Mouse (Mus musculus): ENCODE measurements at regions not wholly inside any gene's neighbourhood (a gene's known extent, or its start where the extent isn't known, plus 50 kb on each side); places are given as distances from the start of the nearest gene placed in this dataset.
"Not testable (repeated sequence)": the region's sequence is repeated elsewhere in the genome, so short reads cannot be mapped to it uniquely, and the experiment has no call there.

DNA sequence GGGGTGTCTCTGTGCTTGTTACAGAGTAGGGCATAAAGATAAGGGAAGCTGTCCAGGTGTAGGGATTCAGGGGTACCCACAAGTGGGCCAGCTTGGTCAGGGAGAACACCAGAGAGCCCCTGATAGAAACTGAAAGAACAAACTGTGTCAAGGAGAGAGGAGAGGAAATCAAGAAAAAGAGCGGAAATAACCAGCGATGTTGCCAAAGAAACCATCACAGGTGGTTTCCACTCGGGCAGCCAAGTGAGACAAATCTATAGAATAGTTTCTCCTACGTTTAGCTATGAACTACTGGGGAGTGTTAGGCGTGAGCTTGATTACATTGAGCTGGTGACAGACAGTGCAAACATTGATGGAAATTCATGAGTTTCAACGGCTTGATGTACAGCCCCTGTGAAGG is 138.8 kb downstream of the Glrx3 start:
- Histone ChIP-seq H3K9ac (ENCODE audit: low read length) (no peak overlapping the region), H3K9me3 (replicated peaks; ENCODE audit: control insufficient read depth, low read length) (no peaks in the 10 kb centered on the region), H3K36me3 (ENCODE audit: control insufficient read depth, insufficient read depth, low read length) (no peaks in the 10 kb centered on the region), H3K4me1 (ENCODE audit: control insufficient read depth, insufficient read depth, low read length) (no peaks in the 10 kb centered on the region), H3K27me3 (ENCODE audit: control insufficient read depth, insufficient read depth, low read length) (no peaks in the 10 kb centered on the region), H3K4me3 (replicated peaks; ENCODE audit: low read length) (no peak overlapping the region), H3K4me2 (ENCODE audit: low read depth, low read length) (no peak overlapping the region), H3K27ac (ENCODE audit: low read length) (no peak overlapping the region)
- no peak for ATAC-seq (ENCODE audit: insufficient read depth, low FRiP score)
- 50% methylated on average over 6 of the region's 6 CpGs for WGBS

DNA sequence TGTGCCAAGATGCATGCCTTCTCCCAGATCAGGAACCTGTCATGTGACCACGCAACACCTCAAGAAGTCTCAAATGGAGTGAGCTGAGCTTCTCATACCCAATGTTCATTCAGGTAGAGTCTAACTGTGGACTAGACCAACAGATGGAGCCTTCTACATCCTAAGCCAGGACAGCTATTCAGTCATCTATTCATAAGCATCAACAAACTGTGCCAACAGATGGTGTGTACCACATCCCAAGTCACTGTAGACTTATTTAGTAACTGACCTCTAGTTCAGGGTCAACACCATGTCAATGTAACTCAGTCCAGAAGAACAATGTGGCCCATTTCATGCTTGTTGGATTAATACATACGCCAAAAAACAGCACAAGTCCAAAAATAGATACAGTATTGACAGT is 146.1 kb downstream of the Glrx3 start:
- no peak overlapping the region for H3K4me2 ChIP-seq (ENCODE audit: low read depth, low read length)
- ATAC-seq (ENCODE audit: insufficient read depth, low FRiP score) = no peak
- no peak overlapping the region for H3K9ac ChIP-seq (ENCODE audit: low read length)
- no peak overlapping the region for H3K4me3 ChIP-seq (replicated peaks; ENCODE audit: low read length)
- H3K36me3 ChIP-seq (ENCODE audit: control insufficient read depth, insufficient read depth, low read length) = no peaks in the 10 kb centered on the region
- H3K27ac ChIP-seq (ENCODE audit: low read length) = no peak overlapping the region
- no peaks in the 10 kb centered on the region; the same call in 1 of the 2 replicates for H3K9me3 ChIP-seq (replicated peaks; ENCODE audit: control insufficient read depth, low read length)
- WGBS = 80% methylated on average over 2 of the region's 2 CpGs
- H3K27me3 ChIP-seq (ENCODE audit: control insufficient read depth, insufficient read depth, low read length) = no peaks in the 10 kb centered on the region
- H3K4me1 ChIP-seq (ENCODE audit: control insufficient read depth, insufficient read depth, low read length) = no peaks in the 10 kb centered on the region

DNA sequence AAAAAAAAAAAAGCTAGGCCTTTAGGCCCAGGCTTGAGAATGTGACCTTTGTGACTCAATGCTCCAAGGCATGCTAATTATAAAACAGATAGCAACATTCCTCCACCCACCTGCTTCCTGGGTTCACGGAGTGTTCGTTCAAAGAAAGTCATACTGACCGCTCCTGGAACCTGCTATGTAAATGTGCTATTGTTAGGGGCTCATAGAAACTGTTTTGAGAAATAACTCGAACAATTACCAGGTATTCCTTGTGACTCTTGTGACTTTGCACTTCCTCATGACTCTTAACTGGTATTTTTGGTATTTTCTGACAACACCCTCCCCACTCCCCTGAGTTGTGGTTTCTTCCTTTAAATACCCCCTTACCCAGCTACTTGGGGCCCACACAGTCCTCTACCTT is 147.5 kb downstream of the Glrx3 start:
- not testable (repeated sequence) for H3K4me3 ChIP-seq (replicated peaks; ENCODE audit: low read length); H3K36me3 ChIP-seq (ENCODE audit: control insufficient read depth, insufficient read depth, low read length); H3K9ac ChIP-seq (ENCODE audit: low read length); H3K4me1 ChIP-seq (ENCODE audit: control insufficient read depth, insufficient read depth, low read length); H3K27ac ChIP-seq (ENCODE audit: low read length); H3K9me3 ChIP-seq (replicated peaks; ENCODE audit: control insufficient read depth, low read length); H3K4me2 ChIP-seq (ENCODE audit: low read depth, low read length); H3K27me3 ChIP-seq (ENCODE audit: control insufficient read depth, insufficient read depth, low read length); ATAC-seq (ENCODE audit: insufficient read depth, low FRiP score)
- 68% methylated on average over 4 of the region's 4 CpGs for WGBS

DNA sequence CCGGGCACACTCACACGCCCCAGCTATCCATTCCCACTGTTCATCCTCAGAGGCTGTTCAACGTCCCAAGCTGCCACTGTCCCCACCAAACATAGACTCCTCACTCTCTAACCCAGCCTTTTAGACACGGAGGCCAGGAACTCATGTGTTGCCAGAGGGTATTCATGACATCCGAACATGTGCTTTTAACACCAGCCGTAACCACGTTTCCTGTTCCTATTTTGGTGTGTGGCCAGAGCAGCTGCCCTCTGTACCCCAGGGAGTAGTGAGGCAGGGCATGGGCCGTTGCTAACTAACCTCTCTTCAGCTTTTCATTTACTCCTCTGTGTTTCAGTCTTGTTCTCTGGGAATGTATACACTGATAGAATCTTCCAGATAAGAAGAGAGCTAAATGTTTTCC is 156.2 kb downstream of the Glrx3 start:
- Histone ChIP-seq H3K27ac (ENCODE audit: low read length) (no peak overlapping the region), H3K4me1 (ENCODE audit: control insufficient read depth, insufficient read depth, low read length) (no peaks in the 10 kb centered on the region), H3K9me3 (replicated peaks; ENCODE audit: control insufficient read depth, low read length) (no peaks in the 10 kb centered on the region), H3K4me2 (ENCODE audit: low read depth, low read length) (no peak overlapping the region), H3K27me3 (ENCODE audit: control insufficient read depth, insufficient read depth, low read length) (no peaks in the 10 kb centered on the region), H3K4me3 (replicated peaks; ENCODE audit: low read length) (no peak overlapping the region), H3K9ac (ENCODE audit: low read length) (no peak overlapping the region), H3K36me3 (ENCODE audit: control insufficient read depth, insufficient read depth, low read length) (no peaks in the 10 kb centered on the region)
- 60% methylated on average over 8 of the region's 8 CpGs for WGBS
- ATAC-seq (ENCODE audit: insufficient read depth, low FRiP score) = no peak

DNA sequence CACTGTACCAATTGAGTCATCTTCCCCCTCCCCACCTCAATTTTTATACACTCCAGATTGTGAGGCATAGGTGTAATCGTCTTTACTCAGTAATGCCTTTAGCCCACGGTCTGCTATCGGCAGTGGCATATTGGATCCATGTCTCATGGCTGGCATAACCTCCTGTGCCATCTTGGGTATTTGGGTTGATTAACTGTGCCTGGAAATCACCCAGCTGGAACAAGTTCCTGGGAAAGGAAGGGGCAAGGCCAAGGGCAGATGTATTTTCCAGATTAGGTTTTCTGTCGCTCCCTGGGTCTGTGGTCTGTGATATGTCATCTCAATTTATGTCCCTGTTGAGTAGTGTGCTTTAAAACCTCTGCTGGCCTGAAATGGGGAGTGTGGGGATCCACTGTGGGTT is 158.2 kb downstream of the Glrx3 start:
- Histone ChIP-seq H3K36me3 (ENCODE audit: control insufficient read depth, insufficient read depth, low read length) (no peaks in the 10 kb centered on the region), H3K9me3 (replicated peaks; ENCODE audit: control insufficient read depth, low read length) (no peaks in the 10 kb centered on the region), H3K4me3 (replicated peaks; ENCODE audit: low read length) (no peak overlapping the region), H3K27ac (ENCODE audit: low read length) (no peak overlapping the region), H3K4me2 (ENCODE audit: low read depth, low read length) (no peak overlapping the region), H3K9ac (ENCODE audit: low read length) (no peak overlapping the region), H3K27me3 (ENCODE audit: control insufficient read depth, insufficient read depth, low read length) (no peaks in the 10 kb centered on the region), H3K4me1 (ENCODE audit: control insufficient read depth, insufficient read depth, low read length) (no peaks in the 10 kb centered on the region)
- no peak for ATAC-seq (ENCODE audit: insufficient read depth, low FRiP score)
- WGBS = 75% methylated on average over 4 of the region's 4 CpGs

DNA sequence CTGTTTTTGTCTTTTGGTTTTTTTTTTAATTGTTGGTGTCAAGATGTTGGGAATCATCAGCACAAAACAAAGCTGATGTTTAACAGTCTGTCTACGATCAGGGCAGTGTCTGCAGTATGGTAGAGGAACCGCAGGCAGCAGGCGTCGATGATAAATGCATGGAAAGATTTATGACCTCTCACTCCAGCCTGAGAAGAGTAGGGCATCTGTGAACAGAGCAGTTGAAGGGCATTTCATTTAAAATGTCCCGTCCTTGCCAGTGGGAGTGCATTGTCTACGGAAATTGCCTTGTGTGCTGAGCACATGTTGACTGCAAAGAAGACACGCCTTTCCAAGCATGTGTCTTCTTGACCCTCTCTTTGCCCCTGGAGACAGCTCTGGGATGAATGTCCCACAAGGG is 158.7 kb downstream of the Glrx3 start:
- no peaks in the 10 kb centered on the region for H3K36me3 ChIP-seq (ENCODE audit: control insufficient read depth, insufficient read depth, low read length)
- H3K27ac ChIP-seq (ENCODE audit: low read length) = no peak overlapping the region
- no peaks in the 10 kb centered on the region for H3K27me3 ChIP-seq (ENCODE audit: control insufficient read depth, insufficient read depth, low read length)
- H3K4me1 ChIP-seq (ENCODE audit: control insufficient read depth, insufficient read depth, low read length) = no peaks in the 10 kb centered on the region
- no peak overlapping the region for H3K4me2 ChIP-seq (ENCODE audit: low read depth, low read length)
- no peaks in the 10 kb centered on the region for H3K9me3 ChIP-seq (replicated peaks; ENCODE audit: control insufficient read depth, low read length)
- WGBS = 45% methylated on average over 7 of the region's 7 CpGs
- H3K4me3 ChIP-seq (replicated peaks; ENCODE audit: low read length) = no peak overlapping the region
- no peak overlapping the region for H3K9ac ChIP-seq (ENCODE audit: low read length)
- ATAC-seq (ENCODE audit: insufficient read depth, low FRiP score) = no peak

DNA sequence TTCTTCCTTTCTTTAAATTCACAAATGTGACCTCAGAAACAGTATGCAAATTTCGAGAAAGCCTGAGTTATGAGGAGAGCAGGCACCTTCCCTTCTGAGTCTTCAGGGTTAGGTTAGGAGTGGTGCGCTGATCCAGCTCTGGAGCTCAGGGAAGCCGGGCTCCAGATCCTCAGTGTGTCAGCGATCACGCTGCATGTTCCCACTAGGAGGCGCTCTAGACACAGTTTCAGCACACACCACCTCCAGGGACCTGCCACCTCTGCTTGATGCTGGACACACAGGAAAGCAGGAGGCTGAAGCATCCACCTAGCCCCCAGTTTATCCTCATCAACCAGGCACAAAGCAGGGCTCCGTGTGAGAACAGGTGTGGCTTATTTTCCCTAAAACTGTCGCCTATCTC is 165.6 kb downstream of the Glrx3 start:
- WGBS = 8% methylated on average over 8 of the region's 8 CpGs
- H3K4me3 ChIP-seq (replicated peaks; ENCODE audit: low read length) = no peak overlapping the region
- H3K27ac ChIP-seq (ENCODE audit: low read length) = no peak overlapping the region
- H3K36me3 ChIP-seq (ENCODE audit: control insufficient read depth, insufficient read depth, low read length) = no peaks in the 10 kb centered on the region
- H3K27me3 ChIP-seq (ENCODE audit: control insufficient read depth, insufficient read depth, low read length) = 0 out of 2 replicates have a peak, but pooled peaks cover 4% of the 10 kb centered on the region
- H3K9me3 ChIP-seq (replicated peaks; ENCODE audit: control insufficient read depth, low read length) = no peaks in the 10 kb centered on the region
- no peak overlapping the region for H3K9ac ChIP-seq (ENCODE audit: low read length)
- no peak overlapping the region for H3K4me2 ChIP-seq (ENCODE audit: low read depth, low read length)
- peak; percentile 47; the same call in 1 of the 2 replicates for ATAC-seq (ENCODE audit: insufficient read depth, low FRiP score)
- no peaks in the 10 kb centered on the region for H3K4me1 ChIP-seq (ENCODE audit: control insufficient read depth, insufficient read depth, low read length)

DNA sequence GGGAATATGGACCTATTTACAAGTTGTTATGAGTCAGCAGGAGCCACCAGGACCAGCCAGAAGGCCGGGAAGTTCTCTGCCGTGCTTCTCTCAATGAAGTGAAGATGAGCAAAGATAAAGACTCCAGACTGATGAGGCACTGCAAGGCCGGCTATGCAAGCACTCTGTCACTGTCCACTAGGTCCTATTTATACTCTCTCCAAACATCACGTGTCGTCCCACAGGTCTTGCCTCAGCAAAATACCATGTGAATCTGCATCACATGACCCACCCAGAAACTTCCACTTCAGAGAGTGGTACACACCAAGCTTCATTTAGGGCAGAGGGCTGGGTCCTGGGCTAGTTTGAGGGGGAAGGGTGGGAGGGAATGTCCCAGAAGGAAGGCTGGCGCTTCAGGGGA is 172.3 kb downstream of the Glrx3 start:
- Histone ChIP-seq H3K4me1 (ENCODE audit: control insufficient read depth, insufficient read depth, low read length) (no peaks in the 10 kb centered on the region), H3K27me3 (ENCODE audit: control insufficient read depth, insufficient read depth, low read length) (no peaks in the 10 kb centered on the region), H3K9me3 (replicated peaks; ENCODE audit: control insufficient read depth, low read length) (no peaks in the 10 kb centered on the region), H3K4me3 (replicated peaks; ENCODE audit: low read length) (no peak overlapping the region), H3K4me2 (ENCODE audit: low read depth, low read length) (no peak overlapping the region), H3K9ac (ENCODE audit: low read length) (no peak overlapping the region), H3K27ac (ENCODE audit: low read length) (no peak overlapping the region), H3K36me3 (ENCODE audit: control insufficient read depth, insufficient read depth, low read length) (no peaks in the 10 kb centered on the region)
- 51% methylated on average over 6 of the region's 6 CpGs for WGBS
- no peak for ATAC-seq (ENCODE audit: insufficient read depth, low FRiP score)

DNA sequence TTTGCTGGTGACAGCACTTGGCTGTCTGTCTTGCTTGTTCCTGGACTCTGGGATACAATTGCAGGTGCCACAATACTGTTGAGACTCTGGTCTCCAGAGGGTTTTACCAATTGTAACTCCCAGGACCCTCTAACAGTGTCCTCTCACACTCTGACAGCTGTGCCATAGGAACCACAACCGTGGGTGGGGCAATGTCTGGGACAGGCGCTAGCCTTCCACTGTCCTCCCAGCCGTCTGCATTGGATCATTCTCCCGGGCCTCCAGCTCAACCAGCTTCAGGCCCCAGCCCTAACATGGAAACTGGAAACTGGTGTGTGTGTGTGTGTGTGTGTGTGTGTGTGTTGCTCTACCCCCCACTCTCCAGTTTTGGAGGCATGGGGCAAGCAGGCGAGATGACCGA is 173.9 kb downstream of the Glrx3 start:
- Histone ChIP-seq H3K4me1 (ENCODE audit: control insufficient read depth, insufficient read depth, low read length) (no peaks in the 10 kb centered on the region), H3K9me3 (replicated peaks; ENCODE audit: control insufficient read depth, low read length) (no peaks in the 10 kb centered on the region), H3K27me3 (ENCODE audit: control insufficient read depth, insufficient read depth, low read length) (no peaks in the 10 kb centered on the region), H3K4me2 (ENCODE audit: low read depth, low read length) (no peak overlapping the region), H3K9ac (ENCODE audit: low read length) (no peak overlapping the region), H3K4me3 (replicated peaks; ENCODE audit: low read length) (no peak overlapping the region), H3K36me3 (ENCODE audit: control insufficient read depth, insufficient read depth, low read length) (no peaks in the 10 kb centered on the region), H3K27ac (ENCODE audit: low read length) (no peak overlapping the region)
- no peak for ATAC-seq (ENCODE audit: insufficient read depth, low FRiP score)
- WGBS = 67% methylated on average over 6 of the region's 6 CpGs

DNA sequence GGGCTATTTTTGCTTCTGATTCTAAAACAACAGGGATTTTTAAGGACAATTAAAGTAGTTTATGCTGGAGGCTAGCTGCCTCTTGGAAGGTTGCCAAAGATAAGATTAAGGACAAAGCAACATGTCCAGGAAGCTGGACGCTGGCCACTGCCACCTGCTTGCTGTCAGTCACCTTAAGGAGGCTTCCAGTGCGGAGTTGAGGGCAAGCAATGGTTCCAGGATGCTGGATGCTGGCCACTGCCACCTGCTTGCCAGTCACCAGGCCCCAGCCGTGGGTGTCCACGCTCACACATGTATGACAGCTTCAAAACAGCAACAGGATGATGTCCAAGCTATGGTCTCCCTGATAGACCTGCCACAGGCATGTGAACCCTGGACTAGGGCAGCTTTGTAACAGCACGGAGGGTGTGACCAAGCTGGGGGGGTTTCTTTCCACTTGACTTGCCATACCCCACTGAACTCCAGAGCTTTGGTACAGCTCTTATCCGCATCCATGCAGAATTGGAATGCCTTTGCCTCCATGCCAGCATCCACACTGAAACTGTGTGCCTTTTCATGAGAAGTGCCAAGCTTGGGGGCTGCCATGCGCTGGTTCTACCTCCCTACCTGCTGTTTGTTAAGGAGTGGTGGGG is 174.6 kb downstream of the Glrx3 start:
- Histone ChIP-seq H3K4me2 (ENCODE audit: low read depth, low read length) (no peak overlapping the region), H3K9me3 (replicated peaks; ENCODE audit: control insufficient read depth, low read length) (no peaks in the 10 kb centered on the region), H3K27me3 (ENCODE audit: control insufficient read depth, insufficient read depth, low read length) (no peaks in the 10 kb centered on the region), H3K36me3 (ENCODE audit: control insufficient read depth, insufficient read depth, low read length) (no peaks in the 10 kb centered on the region), H3K4me1 (ENCODE audit: control insufficient read depth, insufficient read depth, low read length) (no peaks in the 10 kb centered on the region), H3K27ac (ENCODE audit: low read length) (no peak overlapping the region), H3K4me3 (replicated peaks; ENCODE audit: low read length) (no peak overlapping the region), H3K9ac (ENCODE audit: low read length) (no peak overlapping the region)
- 68% methylated on average over 7 of the region's 7 CpGs for WGBS
- ATAC-seq (ENCODE audit: insufficient read depth, low FRiP score) = no peak
